ENCODE assay signal across 9 mouse cellular contexts in the genomic region with DNA sequence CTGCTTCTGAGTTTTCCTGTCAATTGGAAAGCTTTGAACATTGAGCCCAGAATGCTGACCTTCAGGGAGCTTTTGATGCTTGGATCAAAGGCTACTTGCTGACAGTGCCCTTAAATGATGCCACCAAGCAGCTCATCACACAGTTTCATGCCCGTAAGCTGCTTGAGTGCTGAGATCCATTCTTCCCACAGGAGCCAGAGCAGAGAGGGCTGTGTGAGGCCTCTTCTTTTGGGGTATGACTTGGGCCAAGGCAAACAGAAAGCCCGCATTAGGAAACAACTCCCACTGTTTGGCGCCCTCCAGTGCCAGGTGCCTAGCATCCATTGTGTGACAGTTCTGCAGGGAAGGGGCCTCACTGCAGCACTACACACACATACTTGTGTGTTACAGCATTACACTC.
A peak's percentile ranks its signal among the peaks of the same experiment; 100 is the strongest.
DNase-seq lines count a peak whose midpoint lies in the region; ATAC-seq and TF ChIP-seq lines count a peak whose summit lies in the region.
"Had no signal": no experiment of that assay in that cellular context is flagged by ENCODE, and none has a peak within 500 bp of the region (broad histone marks: within the 10 kb centered on the region; RNA-seq: fewer than 3 reads in every experiment).

No protein-coding gene starts in this region.

- no peaks in the 10 kb centered on the region for H3K9me3 ChIP-seq in forebrain, postnatal 0 days (ENCODE audit: low read length)
- H3K9me3 ChIP-seq in forebrain, embryonic 12.5 days: no peaks in the 10 kb centered on the region
- H3K9me3 ChIP-seq in neural tube, embryonic 11.5 days (ENCODE audit: control insufficient read depth, low read length): no peaks in the 10 kb centered on the region
- no peaks in the 10 kb centered on the region for H3K9me3 ChIP-seq in neural tube, embryonic 15.5 days (replicated peaks)
- H3K9me3 ChIP-seq: G1E had no signal

- H3K4me3 ChIP-seq in forebrain, postnatal 0 days (ENCODE audit: low read depth, low read length): no peak overlapping the region
- no peak overlapping the region for H3K4me3 ChIP-seq in forebrain, embryonic 12.5 days (replicated peaks)
- H3K4me3 ChIP-seq in neural tube, embryonic 11.5 days (ENCODE audit: low read depth, low read length): no peak overlapping the region
- H3K4me3 ChIP-seq in neural tube, embryonic 15.5 days (replicated peaks): no peak overlapping the region

- TF ChIP-seq CTCF in forebrain, postnatal 0 days (IDR thresholded peaks at IDR 0.05; ENCODE audit: low read depth): peak; percentile 54

- no peaks in the 10 kb centered on the region for H3K4me1 ChIP-seq in forebrain, postnatal 0 days (ENCODE audit: insufficient read depth)
- H3K4me1 ChIP-seq in forebrain, embryonic 12.5 days: peaks cover 35% of the 10 kb centered on the region
- H3K4me1 ChIP-seq in neural tube, embryonic 11.5 days (ENCODE audit: control insufficient read depth, insufficient read depth, low read length): no peaks in the 10 kb centered on the region
- peaks cover 53% of the 10 kb centered on the region for H3K4me1 ChIP-seq in neural tube, embryonic 15.5 days

- WGBS in forebrain, postnatal 0 days: 49% methylated on average over 3 of the region's 3 CpGs
- WGBS in forebrain, embryonic 12.5 days: 29% methylated on average over 3 of the region's 3 CpGs
- WGBS in neural tube, embryonic 11.5 days: 18% methylated on average over 3 of the region's 3 CpGs
- 40% methylated on average over 3 of the region's 3 CpGs for WGBS in neural tube, embryonic 15.5 days

- no peaks in the 10 kb centered on the region for H3K36me3 ChIP-seq in forebrain, postnatal 0 days (ENCODE audit: insufficient read depth)
- H3K36me3 ChIP-seq in forebrain, embryonic 12.5 days (replicated peaks): no peaks in the 10 kb centered on the region
- no peaks in the 10 kb centered on the region for H3K36me3 ChIP-seq in neural tube, embryonic 11.5 days (ENCODE audit: control insufficient read depth, insufficient read depth, low read length)
- no peaks in the 10 kb centered on the region for H3K36me3 ChIP-seq in neural tube, embryonic 15.5 days

- DNase-seq in forebrain, postnatal 0 days: peak; percentile 41
- DNase-seq in neural tube, embryonic 11.5 days (ENCODE audit: low spot score): peak; percentile 39
- DNase-seq in embryo, embryonic 10.5 days (ENCODE audit: low spot score): peak; percentile 54
- peak; percentile 7 to 13 for DNase-seq in thymus, postnatal 36 days
- DNase-seq in spleen, adult 18-20 months: no peak

- no peak overlapping the region for H3K9ac ChIP-seq in forebrain, postnatal 0 days
- H3K9ac ChIP-seq in forebrain, embryonic 12.5 days: no peak overlapping the region
- H3K9ac ChIP-seq in neural tube, embryonic 11.5 days (ENCODE audit: low read length): no peak overlapping the region
- no peak overlapping the region for H3K9ac ChIP-seq in neural tube, embryonic 15.5 days (replicated peaks)

- ATAC-seq in forebrain, postnatal 0 days: no peak
- no peak for ATAC-seq in forebrain, embryonic 12.5 days (ENCODE audit: low FRiP score)
- ATAC-seq in neural tube, embryonic 11.5 days (ENCODE audit: insufficient read depth, low FRiP score, low TSS enrichment): no peak
- no peak for ATAC-seq in neural tube, embryonic 15.5 days (ENCODE audit: low FRiP score)
- ATAC-seq in erythroblast, adult 5-6 weeks (replicated peaks; ENCODE audit: low FRiP score, poor library complexity, severe bottlenecking): no peak

- H3K27ac ChIP-seq in forebrain, postnatal 0 days (ENCODE audit: low read depth, low read length): no peak overlapping the region
- no peak overlapping the region for H3K27ac ChIP-seq in forebrain, embryonic 12.5 days
- no peak overlapping the region for H3K27ac ChIP-seq in neural tube, embryonic 11.5 days (ENCODE audit: low read depth, low read length)
- no peak overlapping the region for H3K27ac ChIP-seq in neural tube, embryonic 15.5 days (replicated peaks)

- H3K4me2 ChIP-seq in forebrain, postnatal 0 days (ENCODE audit: low read depth): no peak overlapping the region
- no peak overlapping the region for H3K4me2 ChIP-seq in forebrain, embryonic 12.5 days
- no peak overlapping the region for H3K4me2 ChIP-seq in neural tube, embryonic 11.5 days (ENCODE audit: low read depth)
- H3K4me2 ChIP-seq in neural tube, embryonic 15.5 days: no peak overlapping the region

- H3K27me3 ChIP-seq in forebrain, postnatal 0 days (ENCODE audit: insufficient read depth, low read length): no peaks in the 10 kb centered on the region
- H3K27me3 ChIP-seq in forebrain, embryonic 12.5 days: no peaks in the 10 kb centered on the region
- H3K27me3 ChIP-seq in neural tube, embryonic 11.5 days (ENCODE audit: control insufficient read depth, insufficient read depth, low read length): no peaks in the 10 kb centered on the region
- no peaks in the 10 kb centered on the region for H3K27me3 ChIP-seq in neural tube, embryonic 15.5 days (replicated peaks)

Comparison
In these comparisons a context has a peak if more than half of its experiments do, and no peak if none do; other contexts are left out.
1. DNase-seq: peak in forebrain, postnatal 0 days (single experiment), neural tube, embryonic 11.5 days (single experiment), embryo, embryonic 10.5 days (single experiment) and thymus, postnatal 36 days (2 of 2); none in spleen, adult 18-20 months (0 of 2).